Comparison of ENCODE assay signal across 24 mouse cellular contexts in the genomic region with DNA sequence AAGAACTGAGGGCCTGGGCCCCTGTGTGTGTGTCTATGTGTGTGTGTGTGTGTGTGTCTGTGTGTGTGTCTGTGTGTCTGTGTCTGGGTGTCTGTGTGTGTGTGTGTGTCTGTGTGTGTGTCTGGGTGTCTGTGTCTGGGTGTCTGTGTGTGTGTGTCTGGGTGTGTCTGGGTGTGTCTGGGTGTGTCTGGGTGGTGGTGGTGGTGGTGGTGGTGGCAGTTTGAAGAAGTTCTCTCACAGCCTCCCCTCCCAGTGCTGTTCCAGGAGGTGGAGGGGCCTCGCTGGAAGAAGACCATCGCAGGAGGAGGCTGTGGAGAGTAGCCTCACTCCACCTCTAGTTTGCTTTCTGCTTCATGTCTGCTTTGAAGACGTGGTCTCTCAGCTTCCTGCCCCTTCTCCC. TPM values are rescaled to one million over a fixed set of nuclear protein-coding genes. Genes with fewer than 3 reads are reported as not detected.
DNase-seq lines count a peak whose midpoint lies in the region; ATAC-seq and TF ChIP-seq lines count a peak whose summit lies in the region.
"Had no signal": no experiment of that assay in that cellular context is flagged by ENCODE, and none has a peak within 500 bp of the region (broad histone marks: within the 10 kb centered on the region; RNA-seq: fewer than 3 reads in every experiment).

No protein-coding gene starts in this region.

- peak overlapping the region; percentile 27; the same call in 1 of the 2 replicates for H3K4me3 ChIP-seq in G1E (ENCODE audit: low read depth, low read length)
- H3K4me3 ChIP-seq in liver, embryonic 11.5 days (ENCODE audit: low read depth, low read length): no peak overlapping the region
- peak overlapping the region; percentile 25; the same call in 1 of the 2 replicates for H3K4me3 ChIP-seq in liver, embryonic 15.5 days (replicated peaks)
- H3K4me3 ChIP-seq: embryonic facial prominence, embryonic 15.5 days; forebrain, embryonic 13.5 days; hindbrain, embryonic 13.5 days had no signal

- no peak overlapping the region for H3K27ac ChIP-seq in liver, embryonic 11.5 days (ENCODE audit: low read depth, low read length)
- 0 out of 2 replicates have a peak overlapping the region, but pooled peaks have one; percentile 39 for H3K27ac ChIP-seq in liver, embryonic 15.5 days (replicated peaks)
- H3K27ac ChIP-seq: embryonic facial prominence, embryonic 15.5 days; forebrain, embryonic 13.5 days; hindbrain, embryonic 13.5 days; hindbrain, postnatal 0 days had no signal

- H3K27me3 ChIP-seq in G1E (ENCODE audit: insufficient read depth, low read length): peaks cover 20% of the 10 kb centered on the region
- 0 out of 2 replicates have a peak, but pooled peaks cover 3% of the 10 kb centered on the region for H3K27me3 ChIP-seq in liver, embryonic 11.5 days (replicated peaks; ENCODE audit: control insufficient read depth, insufficient read depth, low read length)
- H3K27me3 ChIP-seq in liver, embryonic 15.5 days: peaks cover 9% of the 10 kb centered on the region; the same call in 1 of the 2 replicates
- H3K27me3 ChIP-seq: forebrain, embryonic 13.5 days; hindbrain, embryonic 13.5 days had no signal

- TF ChIP-seq CTCF in G1E (IDR thresholded peaks at IDR 0.05; ENCODE audit: low read depth, low read length): no peak

- no peak for DNase-seq in G1E (ENCODE audit: low spot score)
- no peak for DNase-seq in liver, embryonic 11.5 days (ENCODE audit: low spot score)
- DNase-seq in spleen, postnatal 4 days (ENCODE audit: low spot score in 2 of 2): no peak
- no peak for DNase-seq in cerebellum, adult 9-10 months
- no peak for DNase-seq in kidney, adult 18-20 months
- no peak for DNase-seq in heart, postnatal 10 days
- DNase-seq: adrenal gland, adult 2 months; adrenal gland, postnatal 25 days; cerebellum, adult 2 months; cerebellum, postnatal 14 days; embryo, embryonic 11 days; forebrain, postnatal 0 days; gastrocnemius, postnatal 14 days; heart, postnatal 14 days had no signal

- no peaks in the 10 kb centered on the region for H3K9me3 ChIP-seq in G1E (replicated peaks)
- H3K9me3 ChIP-seq in liver, embryonic 11.5 days (ENCODE audit: control insufficient read depth, low read length): no peaks in the 10 kb centered on the region
- no peaks in the 10 kb centered on the region for H3K9me3 ChIP-seq in liver, embryonic 15.5 days (replicated peaks)
- H3K9me3 ChIP-seq: embryonic facial prominence, embryonic 15.5 days; forebrain, embryonic 13.5 days; hindbrain, embryonic 13.5 days had no signal

- no peak overlapping the region for H3K9ac ChIP-seq in liver, embryonic 11.5 days (ENCODE audit: low read depth, low read length)
- peak overlapping the region; percentile 16; the same call in 1 of the 2 replicates for H3K9ac ChIP-seq in liver, embryonic 15.5 days
- H3K9ac ChIP-seq: embryonic facial prominence, embryonic 15.5 days; forebrain, embryonic 13.5 days; forebrain, postnatal 0 days; hindbrain, embryonic 13.5 days had no signal

- 56% methylated on average over 3 of the region's 3 CpGs for WGBS in liver, embryonic 11.5 days
- WGBS in liver, embryonic 15.5 days (ENCODE audit: insufficient replicate concordance): 44% methylated on average over 3 of the region's 3 CpGs

- peaks cover 25% of the 10 kb centered on the region for H3K4me1 ChIP-seq in G1E (ENCODE audit: insufficient read depth, low read depth, low read length)
- H3K4me1 ChIP-seq in liver, embryonic 11.5 days (replicated peaks; ENCODE audit: control insufficient read depth, insufficient read depth, low read length): peaks cover 2% of the 10 kb centered on the region; the same call in 1 of the 2 replicates
- H3K4me1 ChIP-seq in liver, embryonic 15.5 days (replicated peaks): peaks cover 22% of the 10 kb centered on the region
- H3K4me1 ChIP-seq: embryonic facial prominence, embryonic 15.5 days had no signal

- H3K4me2 ChIP-seq in liver, embryonic 11.5 days: peak overlapping the region; percentile 43
- H3K4me2 ChIP-seq in liver, embryonic 15.5 days: peak overlapping the region; percentile 61
- H3K4me2 ChIP-seq: embryonic facial prominence, embryonic 15.5 days; forebrain, embryonic 13.5 days; hindbrain, embryonic 13.5 days had no signal

- ATAC-seq in G1E (ENCODE audit: extremely low read depth, insufficient number of reproducible peaks, low FRiP score, poor library complexity, severe bottlenecking): no peak
- ATAC-seq in erythroblast, adult 5-6 weeks (replicated peaks; ENCODE audit: low FRiP score, poor library complexity, severe bottlenecking): peak; percentile 43
- peak; percentile 76 for ATAC-seq in liver, embryonic 11.5 days (replicated peaks; ENCODE audit: low FRiP score)
- ATAC-seq in liver, embryonic 15.5 days (ENCODE audit: insufficient read depth): peak; percentile 91
- ATAC-seq: forebrain, embryonic 13.5 days; forebrain, postnatal 0 days; hindbrain, postnatal 0 days had no signal

- no peaks in the 10 kb centered on the region for H3K36me3 ChIP-seq in G1E (replicated peaks)
- no peaks in the 10 kb centered on the region for H3K36me3 ChIP-seq in liver, embryonic 11.5 days (ENCODE audit: control insufficient read depth, insufficient read depth, low read length)
- H3K36me3 ChIP-seq in liver, embryonic 15.5 days (replicated peaks): no peaks in the 10 kb centered on the region
- H3K36me3 ChIP-seq: embryonic facial prominence, embryonic 15.5 days; hindbrain, embryonic 13.5 days had no signal

- intact Hi-C loops in heart, postnatal 10 days (cut with DNase I): no loop called here

RNA-seq across cellular contexts. Expression of gene Eif1b, which starts 10.4 kb away (rescaled TPM):
- 24.2 and 32.6 TPM in 2 replicates for total RNA-seq in G1E (2014; fragmentation: Nextera tagmentation)
- total RNA-seq in G1E (2017): 139 and 140 TPM in 2 replicates
- 124 and 133 TPM in 2 replicates for polyA plus RNA-seq in G1E (2012)
- 23.6 and 24.2 TPM in 2 replicates for total RNA-seq in erythroblast, adult 5-6 weeks (2015; ENCODE audit: low replicate concordance)
- total RNA-seq in erythroblast, adult 5-6 weeks (2017; ENCODE audit: low replicate concordance): 17.6 and 31.2 TPM in 2 replicates
- polyA plus RNA-seq in liver, embryonic 11.5 days (2014; fragmentation: Nextera tagmentation; extraction: Ambion mirVana): 166 and 171 TPM in 2 replicates
- polyA plus RNA-seq in liver, embryonic 15.5 days (2015; fragmentation: Nextera tagmentation; extraction: Ambion mirVana): 56.6 and 64.4 TPM in 2 replicates
- total RNA-seq in heart, postnatal 10 days (2021): 10 to 100 TPM; 61.5 to 62.0 TPM

RNA-seq across cellular contexts. Expression of gene Entpd3, which starts 58.0 kb away (rescaled TPM):
- total RNA-seq in G1E (2014; fragmentation: Nextera tagmentation) (0.19 TPM in 1 of 2 replicates, not detected in the other), G1E (2017) (0.22 and 0.23 TPM in 2 replicates)
- not detected in 2 replicates for polyA plus RNA-seq in G1E (2012)
- total RNA-seq in erythroblast, adult 5-6 weeks (2015; ENCODE audit: low replicate concordance): 0.63 TPM in 1 of 2 replicates, not detected in the other
- 0.17 TPM in 1 of 2 replicates, not detected in the other for total RNA-seq in erythroblast, adult 5-6 weeks (2017; ENCODE audit: low replicate concordance)
- polyA plus RNA-seq in liver, embryonic 11.5 days (2014; fragmentation: Nextera tagmentation; extraction: Ambion mirVana): 0.12 and 0.22 TPM in 2 replicates
- polyA plus RNA-seq in liver, embryonic 15.5 days (2015; fragmentation: Nextera tagmentation; extraction: Ambion mirVana): 0.14 TPM in 1 of 2 replicates, not detected in the other
- not detected for total RNA-seq in heart, postnatal 10 days (2021)
- total RNA-seq: common myeloid progenitor, adult 5-6 weeks; gastrocnemius, adult 18-20 months; gastrocnemius, postnatal 14 days; hematopoietic stem cell, adult 5-6 weeks had no signal
- polyA plus RNA-seq: heart, embryonic 14.5 days had no signal
